Comparison of ENCODE assay signal across 9 mouse cellular contexts in the genomic region with DNA sequence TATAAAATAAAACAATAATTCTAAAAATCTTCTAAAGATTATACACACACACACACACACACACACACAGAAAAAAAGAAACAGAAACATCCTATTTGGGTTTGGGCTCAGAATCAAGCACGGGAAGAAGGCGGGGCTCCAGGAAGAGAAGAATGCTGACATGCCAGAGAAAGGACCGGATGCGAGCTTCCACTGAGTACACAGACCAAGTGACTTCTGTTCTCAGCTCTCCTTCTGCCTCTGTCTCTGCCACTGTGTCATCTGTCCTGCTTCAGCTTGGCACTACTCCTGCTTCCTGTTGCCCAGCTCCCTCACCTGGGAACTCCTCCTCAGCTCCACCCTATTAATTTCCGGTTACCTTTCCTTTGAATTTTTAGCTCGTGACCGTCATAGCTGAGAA. TPM values are rescaled to one million over a fixed set of nuclear protein-coding genes. Genes with fewer than 3 reads are reported as not detected.
A peak's percentile ranks its signal among the peaks of the same experiment; 100 is the strongest.
DNase-seq lines count a peak whose midpoint lies in the region; ATAC-seq and TF ChIP-seq lines count a peak whose summit lies in the region.
"Had no signal": no experiment of that assay in that cellular context is flagged by ENCODE, and none has a peak within 500 bp of the region (broad histone marks: within the 10 kb centered on the region; RNA-seq: fewer than 3 reads in every experiment).

No protein-coding gene starts in this region.

- H3K9ac ChIP-seq in forebrain, postnatal 0 days: no peak overlapping the region
- no peak overlapping the region for H3K9ac ChIP-seq in forebrain, embryonic 14.5 days (ENCODE audit: low read length)

- no peak overlapping the region for H3K4me2 ChIP-seq in forebrain, postnatal 0 days (ENCODE audit: low read depth)
- no peak overlapping the region for H3K4me2 ChIP-seq in forebrain, embryonic 14.5 days (ENCODE audit: low read length)

- 0 out of 2 replicates have a peak overlapping the region, but pooled peaks have one; percentile 9 for H3K27ac ChIP-seq in forebrain, postnatal 0 days (ENCODE audit: low read depth, low read length)
- no peak overlapping the region for H3K27ac ChIP-seq in forebrain, embryonic 14.5 days (ENCODE audit: low read depth, low read length)

- ATAC-seq in forebrain, postnatal 0 days: no peak
- no peak for ATAC-seq in forebrain, embryonic 14.5 days

- no peak for DNase-seq in forebrain, postnatal 0 days
- DNase-seq in forebrain, embryonic 14.5 days (ENCODE audit: low spot score): no peak
- peak; percentile 36 for DNase-seq in ZHBTc4 (ENCODE audit: low read depth, low spot score)
- peak; percentile 67 for DNase-seq in heart, postnatal 10 days
- DNase-seq in kidney, postnatal 14 days: peak; percentile 81
- peak; percentile 32 for DNase-seq in splenic B cell, adult 2 months (ENCODE audit: low read depth, low spot score)
- no peak for DNase-seq in layer of hippocampus, postnatal 36 days
- DNase-seq in adipocyte (ENCODE audit: low spot score): no peak

- H3K4me3 ChIP-seq in forebrain, postnatal 0 days (ENCODE audit: low read depth, low read length): no peak overlapping the region
- no peak overlapping the region for H3K4me3 ChIP-seq in forebrain, embryonic 14.5 days (ENCODE audit: low read depth, low read length)

- WGBS in forebrain, postnatal 0 days: 62% methylated on average over 7 of the region's 7 CpGs
- WGBS in forebrain, embryonic 14.5 days: 76% methylated on average over 7 of the region's 7 CpGs

- no peak for TF ChIP-seq CTCF in forebrain, postnatal 0 days (IDR thresholded peaks at IDR 0.05; ENCODE audit: low read depth)

- H3K36me3 ChIP-seq in forebrain, postnatal 0 days (ENCODE audit: insufficient read depth): peaks cover 4% of the 10 kb centered on the region; the same call in 1 of the 2 replicates
- H3K36me3 ChIP-seq in forebrain, embryonic 14.5 days (ENCODE audit: control insufficient read depth, insufficient read depth, low read length): no peaks in the 10 kb centered on the region
- H3K36me3 ChIP-seq in splenic B cell, adult 2 months (ENCODE audit: control insufficient read depth, insufficient read depth, low read length, poor library complexity, severe bottlenecking): no peaks in the 10 kb centered on the region

- H3K9me3 ChIP-seq in forebrain, postnatal 0 days (ENCODE audit: low read length): no peaks in the 10 kb centered on the region
- no peaks in the 10 kb centered on the region for H3K9me3 ChIP-seq in forebrain, embryonic 14.5 days (replicated peaks; ENCODE audit: control insufficient read depth, low read length)
- H3K9me3 ChIP-seq: G1E had no signal

- H3K4me1 ChIP-seq in forebrain, postnatal 0 days (ENCODE audit: insufficient read depth): no peaks in the 10 kb centered on the region
- peaks cover 2% of the 10 kb centered on the region; the same call in 1 of the 2 replicates for H3K4me1 ChIP-seq in forebrain, embryonic 14.5 days (ENCODE audit: control insufficient read depth, insufficient read depth, low read length)

- H3K27me3 ChIP-seq in forebrain, postnatal 0 days (ENCODE audit: insufficient read depth, low read length): no peaks in the 10 kb centered on the region
- no peaks in the 10 kb centered on the region for H3K27me3 ChIP-seq in forebrain, embryonic 14.5 days (replicated peaks; ENCODE audit: control insufficient read depth, insufficient read depth, low read length)
- H3K27me3 ChIP-seq in splenic B cell, adult 2 months (ENCODE audit: control insufficient read depth, insufficient read depth, low read length, poor library complexity, severe bottlenecking): no peaks in the 10 kb centered on the region

- intact Hi-C loops in heart, postnatal 10 days (cut with DNase I): no loop called here

RNA-seq across cellular contexts. Expression of a gene that starts 12.5 kb away (rescaled TPM):
- 109 and 135 TPM in 2 replicates for total RNA-seq in forebrain, postnatal 0 days (2014; rRNA removed)
- polyA plus RNA-seq in forebrain, postnatal 0 days (2015; fragmentation: Nextera tagmentation; extraction: Ambion mirVana): 268 and 350 TPM in 2 replicates
- polyA plus RNA-seq in forebrain, embryonic 14.5 days (2014; fragmentation: Nextera tagmentation; extraction: Ambion mirVana): 127 and 174 TPM in 2 replicates
- total RNA-seq in heart, postnatal 10 days (2021): 10 to 100 TPM; 25.4 to 25.7 TPM
- 100 to 1,000 TPM; 561 to 604 TPM for total RNA-seq in layer of hippocampus, postnatal 36 days (2021)

RNA-seq across cellular contexts. Expression of a gene that starts 41.4 kb away (rescaled TPM):
- 38.1 and 43.9 TPM in 2 replicates for total RNA-seq in forebrain, postnatal 0 days (2014; rRNA removed)
- 26.6 and 27.7 TPM in 2 replicates for polyA plus RNA-seq in forebrain, postnatal 0 days (2015; fragmentation: Nextera tagmentation; extraction: Ambion mirVana)
- polyA plus RNA-seq in forebrain, embryonic 14.5 days (2014; fragmentation: Nextera tagmentation; extraction: Ambion mirVana): 13.8 and 17.7 TPM in 2 replicates
- 10 to 100 TPM; 40.4 to 46.2 TPM for total RNA-seq in heart, postnatal 10 days (2021)
- 10 to 100 TPM; 14.0 to 17.7 TPM for total RNA-seq in layer of hippocampus, postnatal 36 days (2021)

RNA-seq across cellular contexts. Expression of a gene that starts 50.3 kb away (rescaled TPM):
- total RNA-seq in forebrain, postnatal 0 days (2014; rRNA removed): 1.0 and 1.2 TPM in 2 replicates
- polyA plus RNA-seq in forebrain, postnatal 0 days (2015; fragmentation: Nextera tagmentation; extraction: Ambion mirVana): 0.94 and 2.8 TPM in 2 replicates
- polyA plus RNA-seq in forebrain, embryonic 14.5 days (2014; fragmentation: Nextera tagmentation; extraction: Ambion mirVana): 0.17 and 0.30 TPM in 2 replicates
- under 1 TPM in 1 of 2 experiments, not detected in 1; 0.14 TPM for total RNA-seq in heart, postnatal 10 days (2021)
- under 1 TPM; 0.43 to 0.72 TPM for total RNA-seq in layer of hippocampus, postnatal 36 days (2021)
- polyA plus RNA-seq: G1E had no signal

RNA-seq across cellular contexts. Expression of a gene that starts 58.9 kb away (rescaled TPM):
- 2.4 and 5.5 TPM in 2 replicates for total RNA-seq in forebrain, postnatal 0 days (2014; rRNA removed)
- 4.0 and 4.8 TPM in 2 replicates for polyA plus RNA-seq in forebrain, postnatal 0 days (2015; fragmentation: Nextera tagmentation; extraction: Ambion mirVana)
- polyA plus RNA-seq in forebrain, embryonic 14.5 days (2014; fragmentation: Nextera tagmentation; extraction: Ambion mirVana): 4.7 and 5.1 TPM in 2 replicates
- total RNA-seq in heart, postnatal 10 days (2021): 1 to 10 TPM; 1.7 to 3.3 TPM
- 1 to 10 TPM; 5.2 to 6.9 TPM for total RNA-seq in layer of hippocampus, postnatal 36 days (2021)

RNA-seq across cellular contexts. Expression of a gene that starts 59.1 kb away (rescaled TPM):
- total RNA-seq in forebrain, postnatal 0 days (2014; rRNA removed): 1.00 and 1.8 TPM in 2 replicates
- 0.68 and 1.2 TPM in 2 replicates for polyA plus RNA-seq in forebrain, postnatal 0 days (2015; fragmentation: Nextera tagmentation; extraction: Ambion mirVana)
- polyA plus RNA-seq in forebrain, embryonic 14.5 days (2014; fragmentation: Nextera tagmentation; extraction: Ambion mirVana): 0.27 and 0.80 TPM in 2 replicates
- not detected for total RNA-seq in heart, postnatal 10 days (2021)
- total RNA-seq in layer of hippocampus, postnatal 36 days (2021): 1 to 10 TPM in 1 of 2 experiments, under 1 TPM in 1; 0.85 to 1.1 TPM

Comparison
In these comparisons a context has a peak if more than half of its experiments do, and no peak if none do; other contexts are left out.
1. DNase-seq: peak in ZHBTc4 (single experiment), heart, postnatal 10 days (2 of 2), kidney, postnatal 14 days (single experiment) and splenic B cell, adult 2 months (single experiment); none in forebrain, postnatal 0 days (single experiment), forebrain, embryonic 14.5 days (single experiment), layer of hippocampus, postnatal 36 days (0 of 2) and adipocyte (single experiment).